Mouse (Mus musculus) E14TG2a.4 (cell line): ENCODE results near the gene Ccr1l1.

Source experiments
- CTCF ChIP-seq: conservative IDR thresholded peaks from 2 replicates; pipeline ENCODE4 v1.5.1; 2014; ENCODE audit warnings: low read length
- NANOG ChIP-seq: IDR thresholded peaks from 2 replicates; pipeline ENCODE4 v1.6.1; 2014; ENCODE audit warnings: borderline replicate concordance, low read length, mixed read lengths
- POU5F1 ChIP-seq: IDR thresholded peaks from 2 replicates; pipeline ENCODE4 v1.6.1; 2014; ENCODE audit warnings: low read length, borderline replicate concordance

DNA sequence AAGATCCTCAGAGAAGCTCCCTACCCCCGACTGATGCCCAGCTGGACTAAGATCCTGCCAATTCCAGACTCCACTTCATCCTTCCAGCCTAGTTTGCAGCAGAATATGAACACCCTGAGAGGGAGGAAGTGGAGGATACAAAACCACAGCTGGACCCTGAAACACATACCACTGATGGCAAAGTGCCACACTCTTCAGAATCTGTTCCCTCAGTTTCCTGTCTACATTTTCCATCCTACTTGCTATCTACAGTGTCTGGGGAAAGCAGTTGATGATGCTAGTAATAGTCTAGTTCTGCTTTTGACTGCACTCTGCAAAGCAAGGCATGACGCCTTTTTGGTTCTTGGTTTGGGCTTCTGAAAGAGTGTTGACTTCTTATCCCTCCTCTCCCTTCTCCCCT, 36.9 kb downstream of the Ccr1l1 start:
- TF ChIP-seq CTCF (no peak), POU5F1 (no peak), NANOG (no peak)
